Mouse (Mus musculus) inflammation-experienced regulatory T-cells, adult 6 months (primary cell): ENCODE data around the gene Myo16. TPM values are rescaled to one million over a fixed set of nuclear protein-coding genes. Genes with fewer than 3 reads are reported as not detected.

Experiments used
- polyA plus RNA-seq, 3 experiments: library from polyadenylated mRNA; unstranded; fragments of 100-300 nt; shearing (Covaris generic); gene quantifications; one replicate each; pipeline ENCODE4 v1.2.1; 2017

Gene Myo16
- polyA plus RNA-seq, 3 experiments from 2014 or later = not detected

Other genes with a start within 250 kb of the Myo16 start
- gene Lig4, start 176.2 kb upstream of the Myo16 start, polyA plus RNA-seq = 1 to 10 TPM; 2.8 to 4.3 (median 4.1) TPM
- 1 to 10 TPM; 3.4 to 5.9 (median 3.5) TPM for gene Abhd13, start 176.2 kb upstream of the Myo16 start, polyA plus RNA-seq
- gene Tnfsf13b, start 147.4 kb upstream of the Myo16 start, polyA plus RNA-seq = 10 to 100 TPM in 2 of 3 experiments, 1 to 10 TPM in 1; 8.7 to 21.1 (median 15.6) TPM